Mouse (Mus musculus): ENCODE measurements around the gene Bclaf1.

Gene Bclaf1

GRCm38 (mm10) chr10:20314797-20315196 lies 2.5 kb downstream of the Bclaf1 start:
- no peak for DNase-seq (ENCODE audit: low read depth, low spot score)

- DNase-seq (ENCODE audit: low read depth, low spot score) = no peak
These were observed 5.2 kb downstream of the Bclaf1 start for GRCm38 (mm10) chr10:20317466-20317865.

- DNase-seq (ENCODE audit: low read depth, low spot score) = no peak
These were observed 14.0 kb downstream of the Bclaf1 start for GRCm38 (mm10) chr10:20326226-20326625.

GRCm38 (mm10) chr10:20331262-20331661 lies 19.0 kb downstream of the Bclaf1 start:
- DNase-seq (ENCODE audit: low read depth, low spot score) = no peak

GRCm38 (mm10) chr10:20337872-20338271 lies 25.6 kb downstream of the Bclaf1 start:
- no peak for DNase-seq (ENCODE audit: low read depth, low spot score)

- DNase-seq (ENCODE audit: low read depth, low spot score) = no peak
These were observed 33.5 kb downstream of the Bclaf1 start for GRCm38 (mm10) chr10:20345736-20346135.

GRCm38 (mm10) chr10:20347285-20348214 lies 35.3 kb downstream of the Bclaf1 start, which contains the start of gene Mtfr2:
Gene Mtfr2 (plus strand): TSS chr10:20347770.
- peak; percentile 78 for DNase-seq (ENCODE audit: low read depth, low spot score)

GRCm38 (mm10) chr10:20348894-20349293 lies 36.6 kb downstream of the Bclaf1 start:
- DNase-seq (ENCODE audit: low read depth, low spot score) = no peak

GRCm38 (mm10) chr10:20361542-20362449 lies 49.5 kb downstream of the Bclaf1 start:
- DNase-seq (ENCODE audit: low read depth, low spot score) = peak; percentile 3

- no peak for DNase-seq (ENCODE audit: low read depth, low spot score)
These were observed 50.3 kb downstream of the Bclaf1 start for GRCm38 (mm10) chr10:20362450-20363118.

- no peak for DNase-seq (ENCODE audit: low read depth, low spot score)
These were observed 59.8 kb downstream of the Bclaf1 start for GRCm38 (mm10) chr10:20372046-20372445.

GRCm38 (mm10) chr10:20377621-20378020 lies 65.4 kb downstream of the Bclaf1 start:
- no peak for DNase-seq (ENCODE audit: low read depth, low spot score)

- DNase-seq (ENCODE audit: low read depth, low spot score) = no peak
These were observed 66.9 kb downstream of the Bclaf1 start for GRCm38 (mm10) chr10:20379071-20379735.

GRCm38 (mm10) chr10:20380798-20381197 lies 68.5 kb downstream of the Bclaf1 start:
- DNase-seq (ENCODE audit: low read depth, low spot score) = no peak

GRCm38 (mm10) chr10:20381352-20381751 lies 69.1 kb downstream of the Bclaf1 start:
- no peak for DNase-seq (ENCODE audit: low read depth, low spot score)

- DNase-seq (ENCODE audit: low read depth, low spot score) = no peak
These were observed 70.6 kb downstream of the Bclaf1 start for GRCm38 (mm10) chr10:20382807-20383419.

GRCm38 (mm10) chr10:20390568-20390967 lies 78.3 kb downstream of the Bclaf1 start:
- no peak for DNase-seq (ENCODE audit: low read depth, low spot score)
